Mouse (Mus musculus): ENCODE data around the gene Kansl1l.
"Not testable (repeated sequence)": the region's sequence is repeated elsewhere in the genome, so short reads cannot be mapped to it uniquely, and the experiment has no call there.

The Kansl1l gene

GRCm38 (mm10) chr1:66699630-66700029, 117.7 kb downstream of the Kansl1l start:
- DNase-seq (ENCODE audit: low spot score), result not testable (repeated sequence)

- DNase-seq (ENCODE audit: low spot score), result no peak
These were observed 122.1 kb downstream of the Kansl1l start for GRCm38 (mm10) chr1:66695296-66695695.

- no peak for DNase-seq (ENCODE audit: low spot score)
These were observed 123.1 kb downstream of the Kansl1l start for GRCm38 (mm10) chr1:66694266-66694665.

- DNase-seq (ENCODE audit: low spot score), result no peak
These were observed 124.5 kb downstream of the Kansl1l start for GRCm38 (mm10) chr1:66692780-66693392.

- DNase-seq (ENCODE audit: low spot score), result no peak
These were observed 125.1 kb downstream of the Kansl1l start for GRCm38 (mm10) chr1:66692308-66692707.

- no peak for DNase-seq (ENCODE audit: low spot score)
These were observed 125.6 kb downstream of the Kansl1l start for GRCm38 (mm10) chr1:66691772-66692171.

GRCm38 (mm10) chr1:66682974-66683373, 134.4 kb downstream of the Kansl1l start:
- no peak for DNase-seq (ENCODE audit: low spot score)

GRCm38 (mm10) chr1:66678662-66679061, 138.7 kb downstream of the Kansl1l start:
- no peak for DNase-seq (ENCODE audit: low spot score)

GRCm38 (mm10) chr1:66677928-66678327, 139.4 kb downstream of the Kansl1l start:
- no peak for DNase-seq (ENCODE audit: low spot score)

- no peak for DNase-seq (ENCODE audit: low spot score)
These were observed 144.6 kb downstream of the Kansl1l start for GRCm38 (mm10) chr1:66672812-66673211.

GRCm38 (mm10) chr1:66671475-66671874, 145.9 kb downstream of the Kansl1l start:
- no peak for DNase-seq (ENCODE audit: low spot score)
